Mouse (Mus musculus): ENCODE data around the gene Ucn.

The Ucn gene

GRCm38 (mm10) chr5:31138241-31138967, at the start of gene Ucn:
Ucn (minus strand) TSS chr5:31138829.
- DNase-seq: peak; percentile 35

GRCm38 (mm10) chr5:31183678-31184077, 45.0 kb upstream of the Ucn start:
- no peak for DNase-seq

DNA sequence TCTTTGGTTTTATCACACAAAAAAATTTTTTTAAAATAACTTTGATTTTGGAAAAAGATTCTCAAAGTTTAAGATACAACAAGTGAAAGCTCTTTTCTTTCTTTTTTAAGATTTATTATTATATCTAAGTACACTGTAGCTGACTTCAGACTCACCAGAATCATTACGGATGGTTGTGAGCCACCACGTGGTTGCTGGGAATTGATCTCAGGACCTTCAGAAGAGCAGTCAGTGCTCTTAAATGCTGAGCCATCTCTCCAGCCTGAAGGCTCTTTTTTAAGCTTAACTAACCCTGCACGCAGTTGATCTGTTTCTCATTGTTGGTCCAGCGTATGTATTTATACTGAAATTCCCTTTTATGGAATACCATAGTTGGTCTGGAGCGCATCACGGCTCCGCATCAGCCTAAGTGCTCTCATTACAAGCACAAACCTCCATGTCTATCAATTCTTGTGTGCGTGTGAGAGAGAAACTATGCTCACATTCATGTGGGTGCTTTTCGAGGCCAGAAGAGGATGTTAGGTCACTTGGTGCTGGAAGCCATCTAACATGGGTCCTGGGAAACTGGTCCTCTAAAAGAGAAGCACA, 42.6 kb upstream of the Ucn start:
- no peak for DNase-seq

- peak; percentile 97 for DNase-seq
Measured at GRCm38 (mm10) chr5:31179766-31180630, 41.4 kb upstream of the Ucn start, which contains the start of the genes Gm29609 and Gtf3c2. Gm29609 (minus strand) TSS chr5:31179911. Gtf3c2 (minus strand) TSS chr5:31180144.

- peak; percentile 55 for DNase-seq
Measured at GRCm38 (mm10) chr5:31179301-31179765, 40.7 kb upstream of the Ucn start.

- no peak for DNase-seq
Measured at GRCm38 (mm10) chr5:31168630-31169029, 30.0 kb upstream of the Ucn start.

- DNase-seq: no peak
Measured at GRCm38 (mm10) chr5:31164878-31165277, 26.2 kb upstream of the Ucn start.

GRCm38 (mm10) chr5:31162462-31162861, 23.8 kb upstream of the Ucn start:
- no peak for DNase-seq

- peak; percentile 93 for DNase-seq
Measured at GRCm38 (mm10) chr5:31154152-31154553, 15.5 kb upstream of the Ucn start, which contains the start of gene Mpv17. Mpv17 (minus strand) TSS chr5:31154251.

- DNase-seq: no peak
Measured at GRCm38 (mm10) chr5:31153516-31154151, 15.0 kb upstream of the Ucn start.

DNA sequence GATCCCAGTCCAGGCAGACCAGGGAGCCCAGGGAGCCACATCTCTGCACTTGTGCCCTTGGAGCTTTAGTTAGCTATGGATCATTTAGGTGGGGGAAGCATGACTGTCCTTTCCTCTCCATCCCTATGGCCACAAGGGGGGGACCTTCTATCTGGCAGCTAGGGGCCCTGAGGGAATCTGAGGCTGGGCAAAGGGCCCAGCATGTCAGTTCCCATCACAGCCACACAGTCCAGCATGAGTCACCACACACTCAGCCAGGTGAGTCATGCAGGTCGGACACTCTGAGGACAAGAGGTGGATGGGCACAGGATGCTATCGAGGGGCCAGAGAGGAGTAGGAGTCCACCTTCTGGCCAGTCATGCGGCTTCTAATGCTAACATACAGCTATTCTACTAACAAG, 13.1 kb upstream of the Ucn start:
- DNase-seq: no peak

GRCm38 (mm10) chr5:31149781-31150180, 11.2 kb upstream of the Ucn start:
- no peak for DNase-seq

GRCm38 (mm10) chr5:31138968-31139425, 368 bp upstream of the Ucn start:
- DNase-seq: peak; percentile 58

DNA sequence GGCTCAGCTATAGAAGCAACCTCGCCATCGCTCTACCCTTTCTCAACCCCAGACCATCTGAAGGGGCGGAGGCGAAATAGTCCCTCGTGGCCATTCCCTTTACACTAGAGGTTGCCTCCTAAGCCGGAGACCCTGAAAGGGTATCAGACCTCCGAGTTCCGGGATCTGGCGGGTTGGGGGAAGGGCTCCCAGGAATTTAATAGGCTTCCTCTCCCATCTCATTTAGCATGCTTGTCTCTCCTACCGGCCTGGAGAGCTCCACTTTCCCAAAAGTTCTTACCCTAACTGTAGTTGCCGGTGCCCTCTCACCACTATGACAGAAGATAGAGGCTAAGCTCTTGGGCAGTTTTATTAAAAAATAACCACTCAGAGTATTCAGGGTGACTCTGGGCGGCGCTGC, 971 bp downstream of the Ucn start:
- peak; percentile 16 for DNase-seq

GRCm38 (mm10) chr5:31136730-31137424, 1.8 kb downstream of the Ucn start:
- peak; percentile 10 for DNase-seq

GRCm38 (mm10) chr5:31126050-31126449, 12.6 kb downstream of the Ucn start:
- no peak for DNase-seq

DNA sequence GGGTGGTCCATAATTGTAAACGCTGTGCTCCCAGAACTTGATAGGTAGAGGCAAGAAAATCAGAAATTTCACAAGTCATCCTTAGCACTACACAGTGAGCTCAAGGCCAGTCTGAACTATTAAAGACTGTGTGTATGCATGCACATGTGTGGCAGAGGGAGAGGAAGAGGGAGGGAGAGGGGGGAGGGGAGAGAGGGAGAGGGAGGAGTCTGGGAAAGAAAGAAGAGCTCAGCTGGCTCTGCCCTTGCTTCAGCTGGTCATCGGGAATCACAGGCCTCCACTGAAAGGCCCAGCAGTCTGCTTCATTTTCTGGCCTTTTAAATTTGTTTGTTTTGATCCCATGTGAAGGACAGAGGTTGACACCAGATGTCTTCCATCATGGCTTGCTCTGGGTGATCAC, 15.1 kb downstream of the Ucn start:
- no peak for DNase-seq

DNA sequence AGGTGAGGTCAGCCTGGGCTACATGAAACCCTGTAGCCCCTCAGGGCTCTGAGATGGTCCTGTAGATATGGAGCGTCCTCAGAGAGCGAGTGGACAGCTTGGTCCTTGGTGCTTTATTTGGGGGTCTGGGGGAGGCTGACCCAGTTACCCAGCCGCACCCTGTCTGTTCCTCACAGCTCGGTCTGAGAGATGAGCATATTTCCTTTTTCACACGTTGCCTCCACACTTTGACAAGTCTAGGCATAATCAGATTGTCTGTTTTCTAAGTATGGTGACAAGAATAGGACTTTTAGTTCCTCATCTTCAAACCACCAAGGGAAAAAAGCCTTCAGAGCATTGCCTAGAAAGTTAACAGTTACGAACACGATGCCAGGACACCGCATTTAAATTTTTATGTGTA, 17.5 kb downstream of the Ucn start:
- DNase-seq: no peak

DNA sequence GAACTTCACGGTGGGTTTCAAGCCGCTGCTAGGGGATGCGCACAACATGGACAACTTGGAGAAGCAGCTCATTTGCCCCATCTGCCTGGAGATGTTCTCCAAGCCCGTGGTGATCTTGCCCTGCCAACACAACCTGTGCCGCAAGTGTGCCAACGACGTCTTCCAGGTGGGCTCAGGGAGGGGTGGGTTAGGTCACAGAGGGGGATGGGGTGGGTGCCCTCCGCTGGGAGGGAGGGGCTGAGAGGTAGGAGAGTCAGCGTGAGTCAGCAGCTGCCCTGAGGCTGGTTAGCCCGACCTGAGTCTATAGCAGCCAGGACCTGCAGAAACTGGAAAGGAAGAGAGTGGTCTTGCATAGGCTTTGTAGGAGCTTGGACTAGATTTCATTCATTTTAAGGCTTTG, 21.7 kb downstream of the Ucn start:
- no peak for DNase-seq

GRCm38 (mm10) chr5:31116354-31116753, 22.3 kb downstream of the Ucn start, which contains the start of gene Trim54:
Trim54 (plus strand) TSS chr5:31116712.
- no peak for DNase-seq

DNA sequence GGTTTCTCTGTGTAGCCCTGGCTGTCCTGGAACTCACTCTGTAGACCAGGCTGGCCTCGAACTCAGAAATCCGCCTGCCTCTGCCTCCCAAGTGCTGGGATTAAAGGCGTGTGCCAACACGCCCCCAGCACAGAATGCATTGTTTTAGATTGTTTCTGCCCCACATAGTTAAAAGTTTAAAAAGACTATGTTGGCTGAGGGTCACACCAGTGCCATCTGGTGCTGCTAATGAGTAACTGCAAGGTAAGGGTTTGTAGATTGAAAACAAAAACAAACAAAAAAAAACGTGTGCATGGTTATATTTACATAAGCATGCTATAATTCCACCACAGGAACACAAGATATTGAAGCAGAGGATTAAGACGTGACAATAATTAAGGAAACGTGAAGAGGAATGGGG, 27.8 kb downstream of the Ucn start:
- peak; percentile 23 for DNase-seq

GRCm38 (mm10) chr5:31108000-31108490, 30.6 kb downstream of the Ucn start, which contains the start of gene Slc30a3:
Slc30a3 (minus strand) TSS chr5:31108237.
- DNase-seq: no peak
